Mouse (Mus musculus) colon, adult 2 months (tissue): Measurements from ENCODE around the gene Olfr262. TPM values are rescaled to one million over a fixed set of nuclear protein-coding genes. Genes with fewer than 3 reads are reported as not detected.

Experiments
- polyA plus RNA-seq: library from polyadenylated mRNA; depleted of rRNA; stranded (reverse); fragments of >200 nt; gene quantifications from 2 replicates; pipeline ENCODE4 v1.2.3, GENCODE M21; 2012; rRNA removed

The Olfr262 gene
- polyA plus RNA-seq: not detected in 2 replicates

DNA sequence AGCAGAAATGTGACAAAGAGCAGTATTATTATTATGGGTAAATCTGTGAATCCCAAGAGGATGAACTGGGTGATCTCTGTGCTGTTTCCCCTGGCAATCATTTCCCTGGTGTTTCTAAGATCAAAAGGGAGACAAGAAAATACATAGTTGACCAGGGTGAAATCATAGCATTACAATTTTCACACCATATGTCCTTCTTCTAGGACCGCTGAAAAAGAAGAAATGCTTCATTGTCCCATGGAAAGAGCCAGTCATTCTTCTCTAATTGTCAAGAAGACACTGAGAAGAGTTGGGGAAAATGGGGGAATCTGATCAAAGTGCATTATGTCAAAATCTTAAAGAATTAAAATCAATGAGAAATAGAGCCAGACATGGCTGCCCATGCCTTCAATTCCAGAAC lies at the start of gene Olfr262:
Gene Olfr262 (minus strand): TSS at position 101 of the 400 bp plus-strand sequence.

GRCm38 (mm10) chr19:12279554-12279953 lies 38.1 kb upstream of the Olfr262 start, which contains the start of gene Olfr1434:
Gene Olfr1434, plus strand, starts transcription at chr19:12279854.

GRCm38 (mm10) chr19:12260732-12261131 lies 19.3 kb upstream of the Olfr262 start, which contains the start of gene Olfr235:
Gene Olfr235, plus strand, starts transcription at chr19:12261032.

DNA sequence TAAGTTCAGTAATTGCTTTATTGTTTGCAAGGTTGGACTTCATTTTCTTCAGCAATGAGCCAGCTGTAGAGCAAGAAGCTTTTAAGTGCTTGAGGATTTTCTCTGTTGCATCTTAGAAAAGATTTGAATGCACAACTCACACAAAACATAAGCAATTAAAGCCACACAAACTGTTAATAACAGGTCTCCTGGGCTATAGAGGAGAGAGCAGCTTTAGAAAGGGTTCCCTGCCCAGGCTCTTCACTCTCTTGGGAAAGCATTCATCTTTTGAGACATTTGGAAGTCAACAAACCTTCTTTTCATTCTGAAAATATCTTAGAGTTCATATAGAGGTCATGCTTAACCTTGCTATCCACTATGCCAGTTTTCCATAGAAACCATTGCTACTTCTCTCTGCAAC lies 9.0 kb downstream of the Olfr262 start, which contains the start of gene Olfr1432:
Gene Olfr1432 (minus strand): TSS at position 101 of the 400 bp plus-strand sequence.

DNA sequence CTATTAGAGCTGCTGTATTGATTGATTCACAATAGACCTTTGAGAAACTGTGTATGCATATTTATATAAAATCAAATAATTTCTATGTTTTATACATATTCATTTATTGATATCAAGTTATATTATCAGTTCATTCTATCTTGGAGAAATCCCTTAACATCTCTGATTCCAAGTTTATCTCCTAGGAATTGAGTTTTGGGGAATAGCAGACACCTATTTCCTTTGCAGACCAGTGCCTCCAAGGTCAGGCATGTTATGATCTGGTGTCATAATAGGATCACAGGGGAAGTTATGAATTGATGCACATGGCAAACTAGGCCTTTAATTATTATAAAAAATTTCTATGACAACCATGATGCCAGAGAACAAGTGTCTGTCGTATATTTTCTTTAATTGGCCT lies 41.1 kb downstream of the Olfr262 start, which contains the start of gene Olfr1431:
Gene Olfr1431 (plus strand): TSS at position 301 of the 400 bp plus-strand sequence.

Other genes starting within 250 kb of the Olfr262 start
- gene Olfr1423, start 200.3 kb downstream of the Olfr262 start, polyA plus RNA-seq: not detected in 2 replicates
- not detected in 2 replicates for gene Olfr1424, start 179.0 kb downstream of the Olfr262 start, polyA plus RNA-seq
- not detected in 2 replicates for gene Olfr1425, start 163.9 kb downstream of the Olfr262 start, polyA plus RNA-seq
- not detected in 2 replicates for gene Olfr1426, start 149.6 kb downstream of the Olfr262 start, polyA plus RNA-seq
- not detected in 2 replicates for gene Olfr1427, start 138.3 kb downstream of the Olfr262 start, polyA plus RNA-seq
- gene Olfr1428, start 125.8 kb downstream of the Olfr262 start, polyA plus RNA-seq: not detected in 2 replicates
- not detected in 2 replicates for gene Olfr76, start 118.5 kb downstream of the Olfr262 start, polyA plus RNA-seq
- gene Olfr1555-ps1, start 71.5 kb downstream of the Olfr262 start, polyA plus RNA-seq: not detected in 2 replicates
- not detected in 2 replicates for gene Olfr1431, start 41.0 kb downstream of the Olfr262 start, polyA plus RNA-seq
- gene Olfr1432, start 9.1 kb downstream of the Olfr262 start, polyA plus RNA-seq: not detected in 2 replicates
- not detected in 2 replicates for gene Olfr235, start 19.4 kb upstream of the Olfr262 start, polyA plus RNA-seq
- gene Olfr1434, start 38.2 kb upstream of the Olfr262 start, polyA plus RNA-seq: not detected in 2 replicates
- gene Olfr1436, start 57.5 kb upstream of the Olfr262 start, polyA plus RNA-seq: not detected in 2 replicates
- not detected in 2 replicates for gene Olfr1437, start 83.4 kb upstream of the Olfr262 start, polyA plus RNA-seq
- not detected in 2 replicates for gene Olfr1438-ps1, start 94.3 kb upstream of the Olfr262 start, polyA plus RNA-seq
- gene Olfr1440, start 145.6 kb upstream of the Olfr262 start, polyA plus RNA-seq: not detected in 2 replicates
- gene Olfr1441, start 175.8 kb upstream of the Olfr262 start, polyA plus RNA-seq: not detected in 2 replicates
- not detected in 2 replicates for gene Pfpl, start 186.2 kb upstream of the Olfr262 start, polyA plus RNA-seq
- 2.8 and 3.4 TPM in 2 replicates for gene Mpeg1, start 219.1 kb upstream of the Olfr262 start, polyA plus RNA-seq